Mouse (Mus musculus) intestine, postnatal 0 days (tissue): Measurements from ENCODE around the gene Arhgef2. TPM values are rescaled to one million over a fixed set of nuclear protein-coding genes. Genes with fewer than 3 reads are reported as not detected.

Source experiments
- ATAC-seq: fragments of 200-750 bp; cut with Nextera tagmentation; 2 replicates; pipeline ENCODE4 v1.8.0; 2017; ENCODE audit warnings: mild to moderate bottlenecking, moderate TSS enrichment, moderate library complexity
- H3K27ac ChIP-seq: fragments of 300-500 bp; sonication (generic); 2 replicates; pipeline ENCODE4 v1.5.1; 2014; ENCODE audit warnings: mild to moderate bottlenecking, low read depth, low read length, moderate library complexity
- H3K27me3 ChIP-seq: fragments of 300-500 bp; sonication (generic); replicated peaks from 2 replicates; pipeline ENCODE4 v1.6.1; 2014; ENCODE audit warnings: low read length, mixed read lengths; ENCODE audit not compliant: control insufficient read depth, insufficient read depth
- H3K36me3 ChIP-seq: fragments of 300-500 bp; sonication (generic); 2 replicates; pipeline ENCODE4 v1.6.1; 2014; ENCODE audit warnings: mild to moderate bottlenecking, moderate library complexity; ENCODE audit not compliant: control insufficient read depth, insufficient read depth
- H3K4me1 ChIP-seq: fragments of 300-500 bp; sonication (generic); replicated peaks from 2 replicates; pipeline ENCODE4 v1.6.1; 2014; ENCODE audit warnings: antibody characterized with exemption, low read length, mixed read lengths; ENCODE audit not compliant: control insufficient read depth, insufficient read depth
- H3K4me2 ChIP-seq: fragments of 300-500 bp; sonication (generic); replicated peaks from 2 replicates; pipeline ENCODE4 v1.6.1; 2014; ENCODE audit warnings: low read depth, mild to moderate bottlenecking, moderate library complexity
- H3K4me3 ChIP-seq: fragments of 300-500 bp; sonication (generic); 2 replicates; pipeline ENCODE4 v1.5.1; 2014; ENCODE audit warnings: low read depth, low read length
- H3K9ac ChIP-seq: fragments of 300-500 bp; sonication (generic); 2 replicates; pipeline ENCODE4 v1.6.1; 2014; ENCODE audit warnings: mild to moderate bottlenecking, low read depth, low read length
- H3K9me3 ChIP-seq: fragments of 300-500 bp; sonication (generic); 2 replicates; pipeline ENCODE4 v1.6.1; 2016; ENCODE audit warnings: mixed run types; ENCODE audit not compliant: control insufficient read depth
- CTCF ChIP-seq: sonication (generic); IDR thresholded peaks from 2 replicates; pipeline ENCODE4 v1.5.1; 2016; ENCODE audit warnings: low read depth, mild to moderate bottlenecking, control low read depth, antibody characterized with exemption, moderate library complexity
- WGBS: fragments of 180-500 bp; shearing (Covaris S2); extraction: QIAGEN DNeasy Blood & Tissue Kit; methylation state at CpG from one replicate; pipeline ENCODE4 v1.1.7; 2014; 5-methylcytosine and 5-hydroxymethylcytosine counted together
- polyA plus RNA-seq: library from polyadenylated mRNA; unstranded; fragments of >200 nt; fragmentation: Nextera tagmentation; extraction: Ambion mirVana; gene quantifications from 2 replicates; pipeline ENCODE4 v1.2.1, GENCODE M21; 2015

The Arhgef2 gene
- polyA plus RNA-seq, 1 experiment from 2014 or later, result 22.1 TPM

GRCm38 (mm10) chr3:88618074-88618871 lies 12.5 kb downstream of the Arhgef2 start:
- Histone ChIP-seq H3K9ac (no peak overlapping the region), H3K4me3 (no peak overlapping the region), H3K27ac (no peak overlapping the region), H3K9me3 (no peaks in the 10 kb centered on the region), H3K4me1 (no peaks in the 10 kb centered on the region; the same call in 1 of the 2 replicates), H3K4me2 (no peak overlapping the region), H3K27me3 (no peaks in the 10 kb centered on the region), H3K36me3 (no peaks in the 10 kb centered on the region; the same call in 1 of the 2 replicates)
- no peak for ATAC-seq
- TF ChIP-seq CTCF, result no peak
- WGBS, result 71% methylated on average over 8 of the region's 8 CpGs

- H3K4me2 ChIP-seq, result no peak overlapping the region
- H3K36me3 ChIP-seq, result no peaks in the 10 kb centered on the region; the same call in 1 of the 2 replicates
- no peak for TF ChIP-seq CTCF
- no peaks in the 10 kb centered on the region for H3K27me3 ChIP-seq
- no peaks in the 10 kb centered on the region for H3K9me3 ChIP-seq
- no peak for ATAC-seq
- no peak overlapping the region for H3K27ac ChIP-seq
- 64% methylated on average over 9 of the region's 9 CpGs for WGBS
- no peak overlapping the region for H3K9ac ChIP-seq
- no peaks in the 10 kb centered on the region; the same call in none of the 2 replicates for H3K4me1 ChIP-seq
- no peak overlapping the region for H3K4me3 ChIP-seq
These were observed 13.6 kb downstream of the Arhgef2 start for GRCm38 (mm10) chr3:88619113-88620097.

GRCm38 (mm10) chr3:88620146-88620991 lies 14.6 kb downstream of the Arhgef2 start:
- peak overlapping the region; percentile 81 for H3K9ac ChIP-seq
- no peaks in the 10 kb centered on the region; the same call in none of the 2 replicates for H3K4me1 ChIP-seq
- H3K4me2 ChIP-seq, result peak overlapping the region; percentile 99
- no peak for TF ChIP-seq CTCF
- no peaks in the 10 kb centered on the region for H3K27me3 ChIP-seq
- no peaks in the 10 kb centered on the region; the same call in 1 of the 2 replicates for H3K36me3 ChIP-seq
- no peaks in the 10 kb centered on the region for H3K9me3 ChIP-seq
- ATAC-seq, result 0 out of 2 replicates have a peak, but pooled peaks have one; percentile 1
- H3K27ac ChIP-seq, result peak overlapping the region; percentile 92
- WGBS, result 22% methylated on average over 15 of the region's 15 CpGs
- peak overlapping the region; percentile 75 for H3K4me3 ChIP-seq

GRCm38 (mm10) chr3:88620992-88621536 lies 15.3 kb downstream of the Arhgef2 start:
- no peaks in the 10 kb centered on the region for H3K9me3 ChIP-seq
- under 1% methylated on average over 51 of the region's 64 CpGs for WGBS
- no peaks in the 10 kb centered on the region; the same call in 1 of the 2 replicates for H3K4me1 ChIP-seq
- no peaks in the 10 kb centered on the region for H3K27me3 ChIP-seq
- H3K36me3 ChIP-seq, result no peaks in the 10 kb centered on the region; the same call in 1 of the 2 replicates
- peak overlapping the region; percentile 92 for H3K27ac ChIP-seq
- TF ChIP-seq CTCF, result no peak
- peak overlapping the region; percentile 75 for H3K4me3 ChIP-seq
- H3K9ac ChIP-seq, result peak overlapping the region; percentile 81
- H3K4me2 ChIP-seq, result peak overlapping the region; percentile 99
- ATAC-seq, result peak; percentile 50

- Histone ChIP-seq H3K9ac (peak overlapping the region; percentile 81), H3K27me3 (no peaks in the 10 kb centered on the region), H3K9me3 (no peaks in the 10 kb centered on the region), H3K4me1 (no peaks in the 10 kb centered on the region; the same call in 1 of the 2 replicates), H3K27ac (peak overlapping the region; percentile 92), H3K36me3 (no peaks in the 10 kb centered on the region; the same call in 1 of the 2 replicates), H3K4me2 (peak overlapping the region; percentile 99), H3K4me3 (peak overlapping the region; percentile 75)
- peak; percentile 8; the same call in 1 of the 2 replicates for ATAC-seq
- WGBS, result 1% methylated on average over 33 of the region's 36 CpGs
- no peak for TF ChIP-seq CTCF
These were observed 15.9 kb downstream of the Arhgef2 start for GRCm38 (mm10) chr3:88621537-88622112.
